In the genomic region with DNA sequence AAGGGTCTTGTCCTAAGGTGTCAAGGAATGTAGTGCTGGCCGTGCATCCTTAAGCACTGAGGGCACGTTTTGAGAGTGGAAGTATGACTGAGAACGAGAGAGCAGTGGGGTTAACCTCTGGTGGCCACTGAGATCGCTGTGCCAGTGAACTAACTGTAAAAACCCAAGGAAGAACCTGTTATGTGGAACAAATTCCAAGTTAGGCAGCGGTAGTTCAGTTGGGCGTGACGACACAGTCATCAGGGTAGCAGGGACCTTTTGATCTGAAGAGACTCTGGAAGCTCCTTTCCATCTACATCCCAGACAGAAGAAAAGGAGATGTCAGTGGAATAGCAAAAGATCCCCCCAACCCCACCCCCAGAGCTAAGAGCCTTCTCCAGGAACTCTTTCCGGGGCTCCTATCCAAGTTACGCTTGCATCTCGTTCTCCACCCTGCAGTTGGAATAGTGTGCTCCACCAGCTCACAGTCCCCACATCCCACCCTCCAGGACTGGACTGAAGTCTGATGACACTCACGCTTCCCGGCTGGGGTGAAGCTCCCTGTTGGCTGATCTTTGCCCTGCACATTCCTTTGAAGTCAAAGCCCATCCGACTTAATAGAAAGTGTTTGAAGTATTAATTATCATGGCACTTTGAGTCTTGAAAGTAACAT, we compare ENCODE assay signal across 18 mouse cellular contexts. TPM values are rescaled to one million over a fixed set of nuclear protein-coding genes. Genes with fewer than 3 reads are reported as not detected.
DNase-seq lines count a peak whose midpoint lies in the region; ATAC-seq lines count a peak whose summit lies in the region.
"Had no signal": no experiment of that assay in that cellular context is flagged by ENCODE, and none has a peak within 500 bp of the region (broad histone marks: within the 10 kb centered on the region; RNA-seq: fewer than 3 reads in every experiment).

No protein-coding gene starts in this region.

- no peaks in the 10 kb centered on the region for H3K9me3 ChIP-seq in kidney, embryonic 14.5 days (ENCODE audit: control insufficient read depth, low read length)
- H3K9me3 ChIP-seq in kidney, embryonic 15.5 days (replicated peaks): no peaks in the 10 kb centered on the region
- H3K9me3 ChIP-seq: embryonic facial prominence, embryonic 12.5 days had no signal

- no peak overlapping the region for H3K9ac ChIP-seq in kidney, embryonic 14.5 days (ENCODE audit: low read depth, low read length)
- no peak overlapping the region for H3K9ac ChIP-seq in kidney, embryonic 15.5 days
- H3K9ac ChIP-seq: embryonic facial prominence, embryonic 12.5 days; heart, embryonic 13.5 days had no signal

- no peak overlapping the region for H3K4me2 ChIP-seq in kidney, embryonic 14.5 days (replicated peaks; ENCODE audit: low read depth, low read length)
- H3K4me2 ChIP-seq in kidney, embryonic 15.5 days: no peak overlapping the region
- H3K4me2 ChIP-seq: embryonic facial prominence, embryonic 12.5 days; heart, embryonic 13.5 days had no signal

- H3K4me3 ChIP-seq in kidney, embryonic 14.5 days (ENCODE audit: low read length): no peak overlapping the region
- no peak overlapping the region for H3K4me3 ChIP-seq in kidney, embryonic 15.5 days (replicated peaks)
- H3K4me3 ChIP-seq: embryonic facial prominence, embryonic 12.5 days; heart, embryonic 13.5 days had no signal

- no peaks in the 10 kb centered on the region for H3K27me3 ChIP-seq in kidney, embryonic 14.5 days (ENCODE audit: control insufficient read depth, insufficient read depth, low read length)
- H3K27me3 ChIP-seq in kidney, embryonic 15.5 days: no peaks in the 10 kb centered on the region
- H3K27me3 ChIP-seq: embryonic facial prominence, embryonic 12.5 days had no signal

- DNase-seq in kidney, adult 11 months: peak; percentile 38
- peak; percentile 34 for DNase-seq in kidney, postnatal 14 days
- no peak for DNase-seq in cerebellum, postnatal 10 days
- no peak for DNase-seq in urinary bladder, postnatal 10 days (ENCODE audit: low spot score)
- DNase-seq in lung, postnatal 14 days: no peak
- no peak for DNase-seq in gastrocnemius, postnatal 4 days (ENCODE audit: low spot score in 2 of 2)
- DNase-seq: adrenal gland, adult 2 months; adrenal gland, postnatal 25 days; cerebellum, adult 18-20 months; cerebellum, adult 9-11 months; gastrocnemius, postnatal 14 days; heart, postnatal 36 days had no signal

- no peak for ATAC-seq in kidney, embryonic 14.5 days (ENCODE audit: low FRiP score, low TSS enrichment)
- ATAC-seq in kidney, embryonic 15.5 days (replicated peaks; ENCODE audit: low FRiP score): peak; percentile 46; the same call in 1 of the 2 replicates
- ATAC-seq: forebrain, embryonic 16.5 days; hindbrain, embryonic 16.5 days had no signal

- no peaks in the 10 kb centered on the region for H3K36me3 ChIP-seq in kidney, embryonic 14.5 days (ENCODE audit: control insufficient read depth, insufficient read depth, low read length)
- H3K36me3 ChIP-seq in kidney, embryonic 15.5 days: no peaks in the 10 kb centered on the region
- H3K36me3 ChIP-seq: embryonic facial prominence, embryonic 12.5 days; heart, embryonic 13.5 days had no signal

- no peaks in the 10 kb centered on the region for H3K4me1 ChIP-seq in kidney, embryonic 14.5 days (ENCODE audit: control insufficient read depth, insufficient read depth, low read length)
- peaks cover 7% of the 10 kb centered on the region; the same call in 1 of the 2 replicates for H3K4me1 ChIP-seq in kidney, embryonic 15.5 days
- H3K4me1 ChIP-seq: embryonic facial prominence, embryonic 12.5 days had no signal

- WGBS in kidney, embryonic 14.5 days: 56% methylated on average over 13 of the region's 13 CpGs
- WGBS in kidney, embryonic 15.5 days: 54% methylated on average over 13 of the region's 13 CpGs

- H3K27ac ChIP-seq in kidney, embryonic 14.5 days (ENCODE audit: low read depth, low read length): no peak overlapping the region
- H3K27ac ChIP-seq in kidney, embryonic 15.5 days: no peak overlapping the region
- H3K27ac ChIP-seq: embryonic facial prominence, embryonic 12.5 days; heart, embryonic 13.5 days had no signal

RNA-seq across cellular contexts. Expression of gene Trio, which starts 38.6 kb away (rescaled TPM):
- polyA plus RNA-seq in kidney, embryonic 14.5 days (2014; fragmentation: Nextera tagmentation; extraction: Ambion mirVana): 37.8 and 42.1 TPM in 2 replicates
- polyA plus RNA-seq in kidney, embryonic 15.5 days (2015; fragmentation: Nextera tagmentation; extraction: Ambion mirVana): 27.3 and 28.8 TPM in 2 replicates
- 100 to 1,000 TPM; 159 to 162 TPM for total RNA-seq in gastrocnemius, postnatal 4 days (2021)

Comparison
In these comparisons a context has a peak if more than half of its experiments do, and no peak if none do; other contexts are left out.
1. DNase-seq: peak in kidney, adult 11 months (single experiment) and kidney, postnatal 14 days (single experiment); none in cerebellum, postnatal 10 days (0 of 2), urinary bladder, postnatal 10 days (single experiment), lung, postnatal 14 days (single experiment) and gastrocnemius, postnatal 4 days (0 of 2).